Mouse (Mus musculus): ENCODE results near the gene Shroom3. TPM values are rescaled to one million over a fixed set of nuclear protein-coding genes. Genes with fewer than 3 reads are reported as not detected.

Shroom3 gene
- total and polyA plus RNA-seq, 3 experiments, result not detected

GRCm38 (mm10) chr5:92895877-92896276, 212.6 kb downstream of the Shroom3 start:
- no peak for TF ChIP-seq UBTF (IDR thresholded peaks at IDR 0.05; ENCODE audit: borderline replicate concordance, insufficient read depth, low read depth, low read length)
- TF ChIP-seq USF2 (IDR thresholded peaks at IDR 0.05; ENCODE audit: borderline replicate concordance in 1 of 2, insufficient read depth in 1 of 2, low read depth in 1 of 2, low read length in 2 of 2), result no peak
- no peak for TF ChIP-seq ZNF384 (IDR thresholded peaks at IDR 0.05; ENCODE audit: low read depth, low read length)
- TF ChIP-seq USF1 (IDR thresholded peaks at IDR 0.05; ENCODE audit: low read depth, low read length), result no peak
- Histone ChIP-seq H3K9ac (ENCODE audit: control insufficient read depth, low read depth, low read length, poor library complexity, severe bottlenecking) (no peak overlapping the region), H3K4me3 (ENCODE audit: control insufficient read depth in 1 of 2, insufficient read depth in 1 of 2, low read depth in 2 of 2, low read length in 2 of 2) (no peak overlapping the region), H3K9me3 (replicated peaks; ENCODE audit: insufficient read depth, low read length) (no peaks in the 10 kb centered on the region), H3K27me3 (ENCODE audit: control insufficient read depth in 1 of 2, insufficient read depth in 2 of 2, low read length in 2 of 2) (no peaks in the 10 kb centered on the region), H3K4me1 (ENCODE audit: control insufficient read depth in 1 of 2, insufficient read depth in 2 of 2, low read length in 2 of 2) (no peaks in the 10 kb centered on the region), H3K79me2 (ENCODE audit: control insufficient read depth, insufficient read depth, low read length, poor library complexity) (no peaks in the 10 kb centered on the region), H3K27ac (ENCODE audit: control insufficient read depth, low read depth, low read length) (no peak overlapping the region), H3K36me3 (ENCODE audit: control insufficient read depth in 1 of 2, insufficient read depth in 2 of 2, low read length in 2 of 2) (no peaks in the 10 kb centered on the region)
- no peak for DNase-seq (ENCODE audit: low read depth, low spot score)

GRCm38 (mm10) chr5:92896725-92897280, 213.6 kb downstream of the Shroom3 start:
- TF ChIP-seq MEF2A (IDR thresholded peaks at IDR 0.05; ENCODE audit: extremely low read depth, insufficient replicate concordance, low read depth, low read length, poor library complexity, severe bottlenecking) (no peak), POLR2AphosphoS5 (IDR thresholded peaks at IDR 0.05; ENCODE audit: borderline replicate concordance, low read depth, low read length) (no peak), CHD1 (IDR thresholded peaks at IDR 0.05; ENCODE audit: low read depth, low read length) (no peak), USF2 (IDR thresholded peaks at IDR 0.05; ENCODE audit: borderline replicate concordance in 1 of 2, insufficient read depth in 1 of 2, low read depth in 1 of 2, low read length in 2 of 2) (no peak), ETS1 (IDR thresholded peaks at IDR 0.05; ENCODE audit: low read depth, low read length) (no peak), USF1 (IDR thresholded peaks at IDR 0.05; ENCODE audit: low read depth, low read length) (no peak), NRF1 (IDR thresholded peaks at IDR 0.05; ENCODE audit: insufficient read depth, low read depth, low read length, poor library complexity, severe bottlenecking) (no peak), JUND (IDR thresholded peaks at IDR 0.05; ENCODE audit: low read depth, low read length) (no peak), E2F4 (IDR thresholded peaks at IDR 0.05; ENCODE audit: borderline replicate concordance, low read depth, low read length) (no peak), EP300 (IDR thresholded peaks at IDR 0.05; ENCODE audit: low read depth in 1 of 2, low read length in 2 of 2) (no peak), MAFK (IDR thresholded peaks at IDR 0.05; ENCODE audit: borderline replicate concordance, low read depth, low read length) (no peak), MXI1 (IDR thresholded peaks at IDR 0.05; ENCODE audit: low read depth, low read length) (no peak), HCFC1 (IDR thresholded peaks at IDR 0.05; ENCODE audit: low read depth, low read length) (no peak), MYC (IDR thresholded peaks at IDR 0.05; ENCODE audit: low read depth, low read length) (no peak), RAD21 (IDR thresholded peaks at IDR 0.05; ENCODE audit: low read depth, low read length) (no peak), TBP (IDR thresholded peaks at IDR 0.05; ENCODE audit: low read depth, low read length) (no peak), GATA1 (IDR thresholded peaks at IDR 0.05; ENCODE audit: low read depth, low read length) (no peak), ELF1 (IDR thresholded peaks at IDR 0.05; ENCODE audit: low read depth, low read length) (no peak)
- no peaks in the 10 kb centered on the region for H3K36me3 ChIP-seq (ENCODE audit: control insufficient read depth in 1 of 2, insufficient read depth in 2 of 2, low read length in 2 of 2)
- no peak overlapping the region for H3K27ac ChIP-seq (ENCODE audit: control insufficient read depth, low read depth, low read length)
- no peaks in the 10 kb centered on the region for H3K79me2 ChIP-seq (ENCODE audit: control insufficient read depth, insufficient read depth, low read length, poor library complexity)
- H3K4me3 ChIP-seq (ENCODE audit: control insufficient read depth in 1 of 2, insufficient read depth in 1 of 2, low read depth in 2 of 2, low read length in 2 of 2), result no peak overlapping the region
- no peak overlapping the region for H3K9ac ChIP-seq (ENCODE audit: control insufficient read depth, low read depth, low read length, poor library complexity, severe bottlenecking)
- H3K9me3 ChIP-seq (replicated peaks; ENCODE audit: insufficient read depth, low read length), result no peaks in the 10 kb centered on the region
- H3K27me3 ChIP-seq (ENCODE audit: control insufficient read depth in 1 of 2, insufficient read depth in 2 of 2, low read length in 2 of 2), result no peaks in the 10 kb centered on the region
- DNase-seq (ENCODE audit: low read depth, low spot score), result no peak
- no peaks in the 10 kb centered on the region for H3K4me1 ChIP-seq (ENCODE audit: control insufficient read depth in 1 of 2, insufficient read depth in 2 of 2, low read length in 2 of 2)
